Mouse (Mus musculus) cerebellum, adult 2 months (tissue): ENCODE results near the gene Anks1b. TPM values are rescaled to one million over a fixed set of nuclear protein-coding genes. Genes with fewer than 3 reads are reported as not detected.

Experiments used
- DNase-seq, 2 experiments: peaks; one replicate each; pipeline ENCODE4 v3.0.0; 2021
- H3K27ac ChIP-seq: fragments of 200-500 bp; 2 replicates; pipeline ENCODE4 v1.5.1; 2012; ENCODE audit warnings: low read length, control low read depth, inconsistent platforms; ENCODE audit not compliant: insufficient read depth
- H3K27me3 ChIP-seq: fragments of 200-500 bp; 2 replicates; pipeline ENCODE4 v1.6.1; 2012; ENCODE audit warnings: inconsistent platforms, mild to moderate bottlenecking, low read length, moderate library complexity; ENCODE audit not compliant: control insufficient read depth, insufficient read depth
- H3K4me1 ChIP-seq: fragments of 200-500 bp; 2 replicates; pipeline ENCODE4 v1.6.1; 2011; ENCODE audit warnings: low read length; ENCODE audit not compliant: control insufficient read depth, insufficient read depth
- H3K4me3 ChIP-seq: fragments of 200-500 bp; replicated peaks from 2 replicates; pipeline ENCODE3; 2011; ENCODE audit warnings: mild to moderate bottlenecking, low read depth, low read length, control low read depth; ENCODE audit not compliant: insufficient read depth
- CTCF ChIP-seq: fragments of 200-500 bp; IDR thresholded peaks from 2 replicates; pipeline ENCODE4 v1.5.1; 2011; ENCODE audit warnings: low read depth, mild to moderate bottlenecking, control low read depth, low read length, moderate library complexity, borderline replicate concordance; ENCODE audit not compliant: insufficient read depth
- POLR2A ChIP-seq: fragments of 200-500 bp; IDR thresholded peaks from 2 replicates; pipeline ENCODE4 v1.6.1; 2011; ENCODE audit warnings: low read length, control low read depth, borderline replicate concordance; ENCODE audit not compliant: insufficient read depth
- WGBS: fragments of 180-500 bp; shearing (Covaris S2); methylation state at CpG from one replicate; pipeline ENCODE4 v1.1.7; 2018; 5-methylcytosine and 5-hydroxymethylcytosine counted together
- polyA plus RNA-seq: library from polyadenylated mRNA; depleted of rRNA; stranded (reverse); fragments of >200 nt; gene quantifications from 2 replicates; pipeline ENCODE4 v1.2.3, GENCODE M21; 2012

Anks1b gene
- polyA plus RNA-seq, 1 experiment = 162 TPM

- 93% methylated on average over 1 of the region's 1 CpGs for whole genome bisulfite sequencing
- DNase-seq = no peak
- Histone ChIP-seq H3K4me1 (no peaks in the 10 kb centered on the region), H3K4me3 (no peak overlapping the region), H3K27ac (no peak overlapping the region), H3K27me3 (no peaks in the 10 kb centered on the region)
- TF ChIP-seq CTCF (no peak), POLR2A (no peak)
Measured at GRCm38 (mm10) chr10:90286589-90286988, 413.3 kb downstream of the Anks1b start.

DNA sequence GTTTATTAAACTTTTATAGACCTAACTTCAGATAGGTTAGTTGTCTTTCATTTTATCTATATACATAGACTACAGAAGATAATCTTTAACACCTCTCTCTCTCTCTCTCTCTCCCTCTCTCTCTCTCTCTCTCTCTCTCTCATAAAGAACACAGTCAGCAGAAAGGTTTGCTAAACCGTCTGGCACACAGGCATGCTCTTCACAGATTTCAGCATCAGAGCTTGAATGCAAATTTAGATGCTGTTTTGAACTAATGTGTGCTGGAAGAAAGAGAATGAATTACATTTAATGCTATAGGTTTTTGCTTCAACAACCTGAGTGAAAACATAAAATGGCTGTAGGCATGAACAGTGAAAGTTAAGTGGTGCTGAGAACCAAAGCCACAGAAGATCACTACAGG is 429.9 kb downstream of the Anks1b start:
- Histone ChIP-seq H3K27me3 (no peaks in the 10 kb centered on the region), H3K4me3 (no peak overlapping the region), H3K4me1 (no peaks in the 10 kb centered on the region), H3K27ac (no peak overlapping the region)
- DNase-seq = no peak
- WGBS = 66% methylated on average over 1 of the region's 1 CpGs
- TF ChIP-seq CTCF (no peak), POLR2A (no peak)

DNA sequence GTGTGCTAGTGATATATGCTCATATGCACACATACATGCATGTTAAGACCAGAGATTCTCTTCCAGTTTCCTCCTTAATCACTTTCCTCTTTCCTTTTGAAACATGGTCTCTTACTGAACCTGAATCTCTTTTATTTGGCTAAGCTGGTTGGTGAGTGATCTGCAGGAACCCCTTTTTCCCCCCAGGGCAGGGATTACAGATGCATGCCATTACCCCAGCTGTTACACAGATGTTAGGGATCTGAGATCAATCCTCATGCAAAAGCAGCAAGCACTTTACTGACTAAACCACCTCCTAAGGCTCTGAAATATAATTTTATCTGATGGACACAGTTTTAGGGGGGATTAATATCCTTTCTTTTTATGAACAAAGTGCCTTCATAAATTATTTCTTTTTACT is 432.8 kb downstream of the Anks1b start:
- Histone ChIP-seq H3K4me3 (no peak overlapping the region), H3K27ac (no peak overlapping the region), H3K27me3 (no peaks in the 10 kb centered on the region), H3K4me1 (no peaks in the 10 kb centered on the region)
- no peak for DNase-seq
- TF ChIP-seq CTCF = no peak
- TF ChIP-seq POLR2A = no peak

GRCm38 (mm10) chr10:90307931-90308555 is 434.7 kb downstream of the Anks1b start:
- H3K4me1 ChIP-seq = no peaks in the 10 kb centered on the region
- 57% methylated on average over 5 of the region's 5 CpGs for WGBS
- DNase-seq = no peak
- TF ChIP-seq CTCF = no peak
- TF ChIP-seq POLR2A = no peak
- H3K27me3 ChIP-seq = no peaks in the 10 kb centered on the region
- no peak overlapping the region for H3K4me3 ChIP-seq
- no peak overlapping the region for H3K27ac ChIP-seq

DNA sequence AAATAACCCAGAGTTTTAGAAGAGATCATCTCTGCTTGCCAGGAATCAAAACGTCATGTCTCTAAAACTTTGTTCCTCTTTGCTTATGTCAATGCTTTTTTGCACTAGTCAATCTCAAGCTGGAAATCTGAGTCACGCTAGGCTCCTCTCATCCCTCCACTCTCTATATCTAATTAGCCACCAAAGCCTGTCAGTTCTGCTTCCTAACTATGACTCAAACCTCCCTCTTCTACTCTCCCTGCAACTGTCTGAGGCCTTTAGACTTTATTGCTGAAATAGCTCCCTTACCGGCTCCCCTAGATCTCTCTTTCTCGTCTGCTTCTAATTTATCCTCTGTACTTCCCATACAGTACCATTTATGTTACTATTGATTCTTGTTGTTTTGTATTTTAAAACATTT is 456.5 kb downstream of the Anks1b start:
- TF ChIP-seq POLR2A (no peak), CTCF (no peak)
- Histone ChIP-seq H3K27me3 (no peaks in the 10 kb centered on the region), H3K4me1 (no peaks in the 10 kb centered on the region), H3K27ac (no peak overlapping the region), H3K4me3 (no peak overlapping the region)
- 97% methylated on average over 4 of the region's 4 CpGs for WGBS
- DNase-seq = no peak

- 80% methylated on average over 1 of the region's 1 CpGs for WGBS
- Histone ChIP-seq H3K27me3 (no peaks in the 10 kb centered on the region), H3K27ac (no peak overlapping the region), H3K4me3 (no peak overlapping the region), H3K4me1 (no peaks in the 10 kb centered on the region)
- TF ChIP-seq POLR2A (no peak), CTCF (no peak)
- no peak for DNase-seq
Measured at GRCm38 (mm10) chr10:90345394-90345793, 472.1 kb downstream of the Anks1b start.

DNA sequence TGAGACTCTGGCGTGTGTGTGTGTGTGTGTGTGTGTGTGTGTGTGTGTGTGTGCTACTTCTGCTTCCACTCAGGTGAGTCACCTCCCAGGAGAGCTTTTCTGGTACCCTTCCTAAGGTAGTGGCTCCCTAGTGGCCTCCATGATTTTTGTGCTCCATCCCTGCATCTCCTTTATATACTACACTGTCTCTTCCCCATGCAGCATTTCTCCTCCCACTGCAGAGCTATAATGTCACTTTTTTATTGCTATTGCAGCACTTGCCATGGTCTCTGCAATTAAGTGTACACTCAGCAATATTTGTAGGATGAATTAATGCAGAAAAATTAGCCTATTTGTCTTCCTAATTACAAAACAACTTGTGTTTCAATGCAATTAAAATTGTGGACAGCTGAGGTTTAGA is 482.9 kb downstream of the Anks1b start:
- peaks cover 3% of the 10 kb centered on the region; the same call in 1 of the 2 replicates for H3K4me1 ChIP-seq
- TF ChIP-seq CTCF = no peak
- TF ChIP-seq POLR2A = no peak
- whole genome bisulfite sequencing = no CpG with 5 or more reads among the region's 1 CpGs
- H3K27me3 ChIP-seq = no peaks in the 10 kb centered on the region
- no peak overlapping the region for H3K27ac ChIP-seq
- no peak for DNase-seq
- H3K4me3 ChIP-seq = no peak overlapping the region

DNA sequence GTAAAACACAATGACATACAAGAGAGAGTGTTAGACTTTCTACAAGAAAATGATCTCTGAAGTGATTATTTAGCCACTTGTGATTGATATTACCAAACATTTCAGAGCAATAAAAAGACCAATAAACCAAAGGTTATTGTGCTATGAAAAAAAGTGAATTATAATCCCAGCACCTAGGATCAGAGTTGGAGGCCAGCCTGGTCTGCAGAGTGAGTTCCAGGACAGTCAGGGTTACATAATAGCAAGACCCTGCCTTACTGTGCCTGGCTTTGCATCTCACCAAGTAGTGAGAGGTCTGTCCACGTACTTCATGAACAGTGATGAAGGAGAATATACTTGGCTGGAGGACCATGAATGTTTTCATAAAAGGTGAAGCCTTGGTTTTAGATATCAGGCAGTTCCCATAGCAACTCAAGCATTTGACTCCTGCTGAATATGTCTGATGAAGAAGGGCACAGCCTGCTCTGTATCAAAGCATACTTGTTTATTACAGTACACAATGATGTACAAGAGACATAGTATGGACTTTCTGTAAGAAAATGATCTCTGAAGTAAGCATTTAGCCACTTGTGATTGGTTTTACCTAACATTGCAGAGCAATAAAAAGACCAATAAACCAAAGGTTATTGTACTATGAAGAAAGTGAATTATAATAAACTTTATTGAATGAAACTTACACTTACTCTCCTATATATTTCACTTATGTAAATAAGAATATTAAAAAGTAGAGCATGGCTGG is 484.0 kb downstream of the Anks1b start:
- Histone ChIP-seq H3K27ac (no peak overlapping the region), H3K27me3 (no peaks in the 10 kb centered on the region), H3K4me1 (peaks cover 3% of the 10 kb centered on the region; the same call in 1 of the 2 replicates), H3K4me3 (no peak overlapping the region)
- WGBS = 58% methylated on average over 1 of the region's 1 CpGs
- TF ChIP-seq CTCF = no peak
- TF ChIP-seq POLR2A = no peak
- no peak for DNase-seq
